Mouse (Mus musculus): ENCODE measurements at regions not wholly inside any gene's neighbourhood (a gene's known extent, or its start where the extent isn't known, plus 50 kb on each side); places are given as distances from the start of the nearest gene placed in this dataset.

- DNase-seq (ENCODE audit: low spot score): peak; percentile 29
These were observed 59.3 kb downstream of the 1700080O16Rik start for GRCm38 (mm10) chrX:51913247-51913646.

GRCm38 (mm10) chrX:51911566-51911965 is 61.0 kb downstream of the 1700080O16Rik start:
- DNase-seq (ENCODE audit: low spot score): no peak

GRCm38 (mm10) chrX:51910576-51910975 is 62.0 kb downstream of the 1700080O16Rik start:
- DNase-seq (ENCODE audit: low spot score): no peak

GRCm38 (mm10) chrX:51898445-51898844 is 74.1 kb downstream of the 1700080O16Rik start:
- DNase-seq (ENCODE audit: low spot score): no peak

GRCm38 (mm10) chrX:51897059-51897458 is 75.5 kb downstream of the 1700080O16Rik start:
- DNase-seq (ENCODE audit: low spot score): no peak

- DNase-seq (ENCODE audit: low spot score): no peak
These were observed 76.9 kb downstream of the 1700080O16Rik start for GRCm38 (mm10) chrX:51895646-51896190.

GRCm38 (mm10) chrX:51892716-51893115 is 79.9 kb downstream of the 1700080O16Rik start:
- no peak for DNase-seq (ENCODE audit: low spot score)

GRCm38 (mm10) chrX:51886129-51886528 is 85.1 kb upstream of the Usp26 start:
- no peak for DNase-seq (ENCODE audit: low spot score)
